Mouse (Mus musculus): ENCODE measurements around the gene Sec24c.

Sec24c gene

GRCm38 (mm10) chr14:20659687-20660086 lies 14.4 kb upstream of the Sec24c start:
- in situ Hi-C loops (cut with MboI, MseI): loop anchor here (5.0 kb wide), 1 partner anchor 82 kb away; no protein-coding TSS in a partner anchor

GRCm38 (mm10) chr14:20660827-20661660 lies 13.1 kb upstream of the Sec24c start:
- in situ Hi-C loops (cut with MboI, MseI): loop anchor here (5.0 kb wide), 1 partner anchor 84 kb away; no protein-coding TSS in a partner anchor

- in situ Hi-C loops (cut with MboI, MseI): loop anchor here (5.0 kb wide), 1 partner anchor 84 kb away; no protein-coding TSS in a partner anchor
Observed at GRCm38 (mm10) chr14:20661661-20662331, 12.3 kb upstream of the Sec24c start.

GRCm38 (mm10) chr14:20662740-20663139 lies 11.4 kb upstream of the Sec24c start:
- in situ Hi-C loops (cut with MboI, MseI): loop anchor here (5.0 kb wide), 1 partner anchor 85 kb away; no protein-coding TSS in a partner anchor

GRCm38 (mm10) chr14:20663601-20664000 lies 10.5 kb upstream of the Sec24c start:
- in situ Hi-C loops (cut with MboI, MseI): loop anchor here (5.0 kb wide), 1 partner anchor 86 kb away; no protein-coding TSS in a partner anchor

- in situ Hi-C loops (cut with MboI, MseI): loop anchor here (5.0 kb wide), 1 partner anchor 87 kb away; no protein-coding TSS in a partner anchor
Observed at GRCm38 (mm10) chr14:20664436-20664835, 9.7 kb upstream of the Sec24c start.

- in situ Hi-C loops (cut with MboI, MseI): no loop called here
Observed at GRCm38 (mm10) chr14:20667469-20667868, 6.6 kb upstream of the Sec24c start.

GRCm38 (mm10) chr14:20668154-20668810 lies 5.8 kb upstream of the Sec24c start, which contains the start of gene Synpo2l:
Gene Synpo2l, minus strand, starts transcription at chr14:20668354.
- in situ Hi-C loops (cut with MboI, MseI): no loop called here

- in situ Hi-C loops (cut with MboI, MseI): no loop called here
Observed at GRCm38 (mm10) chr14:20672990-20673389, 1.1 kb upstream of the Sec24c start.

GRCm38 (mm10) chr14:20673735-20674063 lies 409 bp upstream of the Sec24c start:
- in situ Hi-C loops (cut with MboI, MseI): no loop called here

- in situ Hi-C loops (cut with MboI, MseI): no loop called here
Observed at GRCm38 (mm10) chr14:20677906-20678305, 3.8 kb downstream of the Sec24c start.

- in situ Hi-C loops (cut with MboI, MseI): no loop called here
Observed at GRCm38 (mm10) chr14:20681742-20682141, 7.6 kb downstream of the Sec24c start.

GRCm38 (mm10) chr14:20682498-20682897 lies 8.4 kb downstream of the Sec24c start:
- in situ Hi-C loops (cut with MboI, MseI): no loop called here

- in situ Hi-C loops (cut with MboI, MseI): no loop called here
Observed at GRCm38 (mm10) chr14:20686576-20686975, 12.5 kb downstream of the Sec24c start.

- in situ Hi-C loops (cut with MboI, MseI): no loop called here
Observed at GRCm38 (mm10) chr14:20689009-20689408, 14.9 kb downstream of the Sec24c start.

- in situ Hi-C loops (cut with MboI, MseI): no loop called here
Observed at GRCm38 (mm10) chr14:20691772-20692171, 17.7 kb downstream of the Sec24c start.

- in situ Hi-C loops (cut with MboI, MseI): no loop called here
Observed at GRCm38 (mm10) chr14:20693589-20694101, 19.5 kb downstream of the Sec24c start.

GRCm38 (mm10) chr14:20694185-20694883 lies 20.2 kb downstream of the Sec24c start:
- in situ Hi-C loops (cut with MboI, MseI): no loop called here

GRCm38 (mm10) chr14:20694884-20695760 lies 21.0 kb downstream of the Sec24c start, which contains the start of gene Fut11:
Gene Fut11, plus strand, starts transcription at chr14:20694968.
- in situ Hi-C loops (cut with MboI, MseI): no loop called here
